Mouse (Mus musculus): ENCODE measurements around the gene Strn4. TPM values are rescaled to one million over a fixed set of nuclear protein-coding genes. Genes with fewer than 3 reads are reported as not detected.

Gene Strn4
- polyA plus RNA-seq, 1 experiment from 2014 or later: 88.8 TPM

DNA sequence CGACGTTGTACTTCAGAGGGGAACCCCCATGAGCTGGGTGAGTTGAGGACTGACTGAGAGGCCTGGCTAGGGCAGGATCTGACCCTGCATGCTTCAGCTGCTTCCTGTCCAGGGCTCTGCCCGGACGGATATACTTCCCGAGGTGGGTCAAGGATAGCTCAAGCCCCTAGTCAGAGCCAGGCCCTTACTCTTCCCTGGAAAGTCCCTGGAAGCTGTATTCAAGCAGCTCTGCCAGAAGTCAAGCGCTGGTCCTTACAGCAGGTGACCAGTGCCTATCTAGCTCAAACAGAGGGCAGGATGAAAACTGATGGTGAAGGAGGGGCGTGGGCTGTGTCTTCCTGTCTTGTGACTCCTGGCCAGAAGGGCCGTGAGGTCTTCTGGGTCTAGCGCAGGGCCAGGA lies 14.8 kb downstream of the Strn4 start:
- no peak overlapping the region for H3K4me2 ChIP-seq (ENCODE audit: low read depth, low read length)
- no peaks in the 10 kb centered on the region for H3K27me3 ChIP-seq (ENCODE audit: control insufficient read depth, insufficient read depth, low read length)
- no peak overlapping the region for H3K4me3 ChIP-seq (ENCODE audit: low read length)
- H3K9ac ChIP-seq (ENCODE audit: low read length): no peak overlapping the region
- H3K9me3 ChIP-seq (replicated peaks; ENCODE audit: control insufficient read depth, low read length): no peaks in the 10 kb centered on the region
- H3K4me1 ChIP-seq (ENCODE audit: control insufficient read depth, insufficient read depth, low read length): peaks cover 13% of the 10 kb centered on the region
- 0 out of 2 replicates have a peak, but pooled peaks have one; percentile 10 for ATAC-seq (replicated peaks; ENCODE audit: extremely low read depth, insufficient read depth, low FRiP score)
- 74% methylated on average over 9 of the region's 9 CpGs for WGBS
- H3K36me3 ChIP-seq (ENCODE audit: control insufficient read depth, insufficient read depth): peaks cover 69% of the 10 kb centered on the region
- H3K27ac ChIP-seq (ENCODE audit: low read length): no peak overlapping the region

- WGBS: 86% methylated on average over 18 of the region's 18 CpGs
- Histone ChIP-seq H3K4me3 (ENCODE audit: low read length) (no peak overlapping the region), H3K27ac (ENCODE audit: low read length) (no peak overlapping the region), H3K9ac (ENCODE audit: low read length) (no peak overlapping the region), H3K36me3 (ENCODE audit: control insufficient read depth, insufficient read depth) (peaks cover 51% of the 10 kb centered on the region), H3K9me3 (replicated peaks; ENCODE audit: control insufficient read depth, low read length) (no peaks in the 10 kb centered on the region), H3K27me3 (ENCODE audit: control insufficient read depth, insufficient read depth, low read length) (no peaks in the 10 kb centered on the region), H3K4me1 (ENCODE audit: control insufficient read depth, insufficient read depth, low read length) (peaks cover 8% of the 10 kb centered on the region), H3K4me2 (ENCODE audit: low read depth, low read length) (no peak overlapping the region)
- ATAC-seq (replicated peaks; ENCODE audit: extremely low read depth, insufficient read depth, low FRiP score): no peak
Observed at GRCm38 (mm10) chr7:16837916-16838803, 22.5 kb downstream of the Strn4 start.

GRCm38 (mm10) chr7:16838804-16839426 lies 23.2 kb downstream of the Strn4 start:
- 88% methylated on average over 6 of the region's 6 CpGs for WGBS
- H3K4me2 ChIP-seq (ENCODE audit: low read depth, low read length): no peak overlapping the region
- no peaks in the 10 kb centered on the region for H3K27me3 ChIP-seq (ENCODE audit: control insufficient read depth, insufficient read depth, low read length)
- no peak overlapping the region for H3K9ac ChIP-seq (ENCODE audit: low read length)
- H3K27ac ChIP-seq (ENCODE audit: low read length): no peak overlapping the region
- no peaks in the 10 kb centered on the region for H3K9me3 ChIP-seq (replicated peaks; ENCODE audit: control insufficient read depth, low read length)
- no peak overlapping the region for H3K4me3 ChIP-seq (ENCODE audit: low read length)
- H3K36me3 ChIP-seq (ENCODE audit: control insufficient read depth, insufficient read depth): peaks cover 43% of the 10 kb centered on the region
- no peak for ATAC-seq (replicated peaks; ENCODE audit: extremely low read depth, insufficient read depth, low FRiP score)
- peaks cover 9% of the 10 kb centered on the region for H3K4me1 ChIP-seq (ENCODE audit: control insufficient read depth, insufficient read depth, low read length)

DNA sequence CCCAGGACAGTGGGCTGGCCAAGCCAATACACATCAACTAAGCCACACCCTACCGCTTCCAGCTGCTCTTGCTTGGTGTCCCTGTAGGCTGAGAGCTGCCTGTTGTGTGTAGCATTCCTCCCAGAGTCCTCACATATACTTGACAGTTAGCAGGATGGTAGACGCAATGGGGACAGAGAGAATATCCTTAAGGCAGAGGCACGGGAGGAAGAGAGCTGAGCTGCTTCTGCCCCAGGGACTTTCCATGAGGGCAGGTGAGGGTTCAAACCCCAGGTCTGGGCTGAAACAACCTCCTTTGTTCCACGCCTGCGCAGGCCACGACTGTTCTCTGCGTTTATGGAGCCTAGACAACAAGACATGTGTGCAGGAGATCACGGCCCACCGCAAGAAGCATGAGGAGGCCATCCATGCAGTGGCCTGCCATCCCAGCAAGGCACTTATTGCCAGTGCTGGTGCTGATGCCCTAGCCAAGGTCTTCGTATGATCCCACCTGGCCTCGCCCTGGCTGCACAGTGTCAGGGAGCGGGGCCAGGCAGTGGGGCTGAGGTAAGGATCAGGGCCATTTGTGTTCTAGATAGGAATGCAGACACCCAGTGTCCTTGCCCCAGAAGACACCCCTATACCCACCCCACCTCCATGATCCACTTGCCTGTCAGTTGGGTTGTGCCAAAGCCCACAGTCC lies 23.9 kb downstream of the Strn4 start:
- Histone ChIP-seq H3K4me1 (ENCODE audit: control insufficient read depth, insufficient read depth, low read length) (peaks cover 15% of the 10 kb centered on the region), H3K27ac (ENCODE audit: low read length) (no peak overlapping the region), H3K4me3 (ENCODE audit: low read length) (no peak overlapping the region), H3K36me3 (ENCODE audit: control insufficient read depth, insufficient read depth) (peaks cover 37% of the 10 kb centered on the region), H3K4me2 (ENCODE audit: low read depth, low read length) (no peak overlapping the region), H3K9me3 (replicated peaks; ENCODE audit: control insufficient read depth, low read length) (no peaks in the 10 kb centered on the region), H3K9ac (ENCODE audit: low read length) (no peak overlapping the region), H3K27me3 (ENCODE audit: control insufficient read depth, insufficient read depth, low read length) (no peaks in the 10 kb centered on the region)
- no peak for ATAC-seq (replicated peaks; ENCODE audit: extremely low read depth, insufficient read depth, low FRiP score)
- 95% methylated on average over 12 of the region's 12 CpGs for WGBS

DNA sequence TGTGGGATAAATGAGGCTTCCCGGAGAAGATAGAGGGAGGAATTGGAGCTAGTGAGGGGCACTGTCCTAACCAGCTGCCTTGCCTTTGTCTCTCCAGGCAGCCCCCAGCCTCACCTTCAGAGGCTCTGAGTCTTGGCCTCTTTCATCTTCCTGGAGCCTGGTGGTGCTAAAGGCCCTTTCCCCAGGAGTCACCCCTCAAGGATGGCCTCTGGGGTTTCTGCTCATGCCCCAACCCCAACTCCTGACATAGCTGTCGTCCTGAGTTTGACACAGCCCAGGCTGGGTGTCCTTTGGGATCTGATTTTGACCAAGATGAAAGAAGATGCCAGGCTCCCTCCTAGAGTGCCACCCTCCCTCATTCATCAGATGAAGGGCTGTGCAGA lies 24.4 kb downstream of the Strn4 start:
- 76% methylated on average over 2 of the region's 2 CpGs for WGBS
- Histone ChIP-seq H3K27ac (ENCODE audit: low read length) (no peak overlapping the region), H3K4me2 (ENCODE audit: low read depth, low read length) (no peak overlapping the region), H3K9me3 (replicated peaks; ENCODE audit: control insufficient read depth, low read length) (no peaks in the 10 kb centered on the region), H3K4me1 (ENCODE audit: control insufficient read depth, insufficient read depth, low read length) (peaks cover 18% of the 10 kb centered on the region), H3K9ac (ENCODE audit: low read length) (no peak overlapping the region), H3K4me3 (ENCODE audit: low read length) (no peak overlapping the region), H3K27me3 (ENCODE audit: control insufficient read depth, insufficient read depth, low read length) (no peaks in the 10 kb centered on the region), H3K36me3 (ENCODE audit: control insufficient read depth, insufficient read depth) (peaks cover 31% of the 10 kb centered on the region)
- ATAC-seq (replicated peaks; ENCODE audit: extremely low read depth, insufficient read depth, low FRiP score): no peak

GRCm38 (mm10) chr7:16841078-16841477 lies 25.4 kb downstream of the Strn4 start:
- H3K27me3 ChIP-seq (ENCODE audit: control insufficient read depth, insufficient read depth, low read length): no peaks in the 10 kb centered on the region
- WGBS: 76% methylated on average over 4 of the region's 4 CpGs
- no peaks in the 10 kb centered on the region for H3K9me3 ChIP-seq (replicated peaks; ENCODE audit: control insufficient read depth, low read length)
- peak overlapping the region; percentile 92 for H3K27ac ChIP-seq (ENCODE audit: low read length)
- no peak overlapping the region for H3K4me3 ChIP-seq (ENCODE audit: low read length)
- H3K9ac ChIP-seq (ENCODE audit: low read length): no peak overlapping the region; the same call in 1 of the 2 replicates
- no peak overlapping the region for H3K4me2 ChIP-seq (ENCODE audit: low read depth, low read length)
- ATAC-seq (replicated peaks; ENCODE audit: extremely low read depth, insufficient read depth, low FRiP score): no peak
- H3K36me3 ChIP-seq (ENCODE audit: control insufficient read depth, insufficient read depth): peaks cover 31% of the 10 kb centered on the region
- H3K4me1 ChIP-seq (ENCODE audit: control insufficient read depth, insufficient read depth, low read length): peaks cover 22% of the 10 kb centered on the region

GRCm38 (mm10) chr7:16841561-16842560 lies 26.2 kb downstream of the Strn4 start:
- H3K4me2 ChIP-seq (ENCODE audit: low read depth, low read length): peak overlapping the region; percentile 92
- H3K9me3 ChIP-seq (replicated peaks; ENCODE audit: control insufficient read depth, low read length): no peaks in the 10 kb centered on the region
- H3K27me3 ChIP-seq (ENCODE audit: control insufficient read depth, insufficient read depth, low read length): no peaks in the 10 kb centered on the region
- peaks cover 27% of the 10 kb centered on the region for H3K36me3 ChIP-seq (ENCODE audit: control insufficient read depth, insufficient read depth)
- H3K27ac ChIP-seq (ENCODE audit: low read length): peak overlapping the region; percentile 92
- H3K4me1 ChIP-seq (ENCODE audit: control insufficient read depth, insufficient read depth, low read length): peaks cover 22% of the 10 kb centered on the region
- WGBS: 37% methylated on average over 11 of the region's 11 CpGs
- H3K9ac ChIP-seq (ENCODE audit: low read length): peak overlapping the region; percentile 86
- H3K4me3 ChIP-seq (ENCODE audit: low read length): peak overlapping the region; percentile 65
- peak; percentile 0; the same call in 1 of the 2 replicates for ATAC-seq (replicated peaks; ENCODE audit: extremely low read depth, insufficient read depth, low FRiP score)

GRCm38 (mm10) chr7:16842645-16843063 lies 27.0 kb downstream of the Strn4 start, which contains the start of gene Prkd2:
Gene Prkd2, plus strand, starts transcription at chr7:16842902.
- ATAC-seq (replicated peaks; ENCODE audit: extremely low read depth, insufficient read depth, low FRiP score): peak; percentile 84
- no peaks in the 10 kb centered on the region for H3K27me3 ChIP-seq (ENCODE audit: control insufficient read depth, insufficient read depth, low read length)
- H3K9me3 ChIP-seq (replicated peaks; ENCODE audit: control insufficient read depth, low read length): no peaks in the 10 kb centered on the region
- WGBS: 2% methylated on average over 26 of the region's 32 CpGs
- H3K9ac ChIP-seq (ENCODE audit: low read length): peak within 1 kb of the TSS; percentile 86
- H3K4me2 ChIP-seq (ENCODE audit: low read depth, low read length): peak within 1 kb of the TSS; percentile 92
- peaks cover 20% of the 10 kb centered on the region for H3K36me3 ChIP-seq (ENCODE audit: control insufficient read depth, insufficient read depth)
- H3K4me1 ChIP-seq (ENCODE audit: control insufficient read depth, insufficient read depth, low read length): peaks cover 22% of the 10 kb centered on the region
- H3K4me3 ChIP-seq (ENCODE audit: low read length): peak within 1 kb of the TSS; percentile 65
- peak within 1 kb of the TSS; percentile 92 for H3K27ac ChIP-seq (ENCODE audit: low read length)

All from heart, embryonic 16.5 days (tissue).